Mouse (Mus musculus): ENCODE results near the gene Olfr1129.

- TF ChIP-seq CTCF (IDR thresholded peaks at IDR 0.05; ENCODE audit: low read depth) (no peak), EP300 (IDR thresholded peaks at IDR 0.05; ENCODE audit: low read depth) (no peak)
These were observed 38.9 kb upstream of the Olfr1129 start for GRCm38 (mm10) chr2:87534826-87535225.

All from heart, postnatal 0 days (tissue).